Mouse (Mus musculus) left cerebral cortex, postnatal 25 days (tissue): ENCODE data around the gene Mitf. TPM values are rescaled to one million over a fixed set of nuclear protein-coding genes. Genes with fewer than 3 reads are reported as not detected.

Experiments
- DNase-seq, 2 experiments: peaks; one replicate each; pipeline ENCODE4 v3.0.0; 2022; ENCODE audit warnings: low spot score in 2 of 2, mixed read lengths in 1 of 2
- intact Hi-C: fragments of 180-260 bp; cut with DNase I; formaldehyde crosslinking; loops from one replicate; pipeline ENCODE4 v1.15.1; 2025
- total RNA-seq, 2 experiments: library from RNA; stranded (reverse); gene quantifications; 2 replicates each; pipeline ENCODE4 v1.2.3; 2021

Gene Mitf
- total RNA-seq, 2 experiments from 2014 or later = 6.6 to 9.2 TPM

- intact Hi-C loops = loop anchor here (10.0 kb wide), 1 partner anchor 721 kb away; no protein-coding TSS in a partner anchor
- no peak for DNase-seq
Observed at GRCm38 (mm10) chr6:97995606-97996307, 188.9 kb downstream of the Mitf start.

GRCm38 (mm10) chr6:98001551-98001950 is 194.7 kb downstream of the Mitf start:
- intact Hi-C loops = loop anchor here (5.0 kb wide), 1 partner anchor 154 kb away; no protein-coding TSS in a partner anchor
- no peak for DNase-seq

- intact Hi-C loops = loop anchor here (1.0 to 5.0 kb wide), 2 partner anchors 156 to 244 kb away; no protein-coding TSS in a partner anchor
- DNase-seq = peak; percentile 39 to 76
Observed at GRCm38 (mm10) chr6:98003114-98003513, 196.3 kb downstream of the Mitf start.

- DNase-seq = no peak
- intact Hi-C loops = no loop called here
Observed at GRCm38 (mm10) chr6:98005566-98005965, 198.7 kb downstream of the Mitf start.

- DNase-seq = no peak
- intact Hi-C loops = no loop called here
Observed at GRCm38 (mm10) chr6:98015066-98015465, 208.2 kb downstream of the Mitf start.

- no peak for DNase-seq
- intact Hi-C loops = no loop called here
Observed at GRCm38 (mm10) chr6:98015819-98016218, 209.0 kb downstream of the Mitf start.

- intact Hi-C loops = no loop called here
- DNase-seq = no peak
Observed at GRCm38 (mm10) chr6:98023876-98024275, 217.0 kb downstream of the Mitf start.

- intact Hi-C loops = no loop called here
Observed at GRCm38 (mm10) chr6:98038513-98038912, 231.7 kb downstream of the Mitf start.

GRCm38 (mm10) chr6:98041795-98042194 is 234.9 kb downstream of the Mitf start:
- no peak for DNase-seq
- intact Hi-C loops = no loop called here

More at GRCm38 (mm10) chr6:98038513-98038912, 231.7 kb downstream of the Mitf start:
- DNase-seq = no peak

- peak; percentile 21 to 50 for DNase-seq
- intact Hi-C loops = no loop called here
Observed at GRCm38 (mm10) chr6:98046295-98047108, 239.7 kb downstream of the Mitf start.

- intact Hi-C loops = no loop called here
Observed at GRCm38 (mm10) chr6:98047741-98048140, 240.9 kb downstream of the Mitf start.

GRCm38 (mm10) chr6:98048671-98049438 is 242.0 kb downstream of the Mitf start:
- intact Hi-C loops = no loop called here

More at GRCm38 (mm10) chr6:98047741-98048140, 240.9 kb downstream of the Mitf start:
- DNase-seq = no peak

GRCm38 (mm10) chr6:98049551-98049950 is 242.7 kb downstream of the Mitf start:
- no peak for DNase-seq
- intact Hi-C loops = no loop called here

More at GRCm38 (mm10) chr6:98048671-98049438, 242.0 kb downstream of the Mitf start:
- DNase-seq = peak in 1 of 2 experiments; percentile 29

GRCm38 (mm10) chr6:98061878-98062277 is 255.0 kb downstream of the Mitf start:
- intact Hi-C loops = no loop called here
- DNase-seq = no peak

- DNase-seq = no peak
- intact Hi-C loops = no loop called here
Observed at GRCm38 (mm10) chr6:98064926-98065325, 258.1 kb downstream of the Mitf start.

- no peak for DNase-seq
- intact Hi-C loops = no loop called here
Observed at GRCm38 (mm10) chr6:98066420-98066819, 259.6 kb downstream of the Mitf start.
